Mouse (Mus musculus): Measurements from ENCODE around the gene Clcn5. TPM values are rescaled to one million over a fixed set of nuclear protein-coding genes. Genes with fewer than 3 reads are reported as not detected.

The Clcn5 gene
- polyA plus RNA-seq, 1 experiment = 3.4 TPM

- H3K4me1 ChIP-seq (ENCODE audit: control insufficient read depth, insufficient read depth, low read length) = no peaks in the 10 kb centered on the region; the same call in 1 of the 2 replicates
- WGBS = 74% methylated on average over 4 of the region's 5 CpGs
- TF ChIP-seq CTCF (IDR thresholded peaks at IDR 0.05; ENCODE audit: control insufficient read depth, insufficient read depth, low read length) (no peak), POLR2A (IDR thresholded peaks at IDR 0.05; ENCODE audit: borderline replicate concordance, control insufficient read depth, low read depth, low read length) (no peak)
Observed at GRCm38 (mm10) chrX:7306861-7307260, 12.3 kb downstream of the Clcn5 start.

GRCm38 (mm10) chrX:7292981-7293380 is 26.2 kb downstream of the Clcn5 start:
- Histone ChIP-seq H3K4me3 (replicated peaks; ENCODE audit: control insufficient read depth, low read depth, low read length) (no peak overlapping the region), H3K27ac (ENCODE audit: control insufficient read depth, insufficient read depth, low read depth, low read length, poor library complexity) (no peak overlapping the region), H3K4me1 (ENCODE audit: control insufficient read depth, insufficient read depth, low read length) (no peaks in the 10 kb centered on the region)
- TF ChIP-seq POLR2A (IDR thresholded peaks at IDR 0.05; ENCODE audit: borderline replicate concordance, control insufficient read depth, low read depth, low read length) = no peak
- no peak for TF ChIP-seq CTCF (IDR thresholded peaks at IDR 0.05; ENCODE audit: control insufficient read depth, insufficient read depth, low read length)
- WGBS = 55% methylated on average over 2 of the region's 2 CpGs

More at GRCm38 (mm10) chrX:7306861-7307260, 12.3 kb downstream of the Clcn5 start:
- Histone ChIP-seq H3K4me3 (replicated peaks; ENCODE audit: control insufficient read depth, low read depth, low read length) (no peak overlapping the region), H3K27ac (ENCODE audit: control insufficient read depth, insufficient read depth, low read depth, low read length, poor library complexity) (no peak overlapping the region)

- Histone ChIP-seq H3K27ac (ENCODE audit: control insufficient read depth, insufficient read depth, low read depth, low read length, poor library complexity) (no peak overlapping the region), H3K4me3 (replicated peaks; ENCODE audit: control insufficient read depth, low read depth, low read length) (no peak overlapping the region), H3K4me1 (ENCODE audit: control insufficient read depth, insufficient read depth, low read length) (no peaks in the 10 kb centered on the region)
- TF ChIP-seq CTCF (IDR thresholded peaks at IDR 0.05; ENCODE audit: control insufficient read depth, insufficient read depth, low read length) = no peak
- no peak for TF ChIP-seq POLR2A (IDR thresholded peaks at IDR 0.05; ENCODE audit: borderline replicate concordance, control insufficient read depth, low read depth, low read length)
- whole genome bisulfite sequencing = 77% methylated on average over 8 of the region's 8 CpGs
Observed at GRCm38 (mm10) chrX:7292151-7292768, 26.9 kb downstream of the Clcn5 start.

- TF ChIP-seq CTCF (IDR thresholded peaks at IDR 0.05; ENCODE audit: control insufficient read depth, insufficient read depth, low read length) (no peak), POLR2A (IDR thresholded peaks at IDR 0.05; ENCODE audit: borderline replicate concordance, control insufficient read depth, low read depth, low read length) (no peak)
- Histone ChIP-seq H3K4me1 (ENCODE audit: control insufficient read depth, insufficient read depth, low read length) (no peaks in the 10 kb centered on the region), H3K4me3 (replicated peaks; ENCODE audit: control insufficient read depth, low read depth, low read length) (no peak overlapping the region), H3K27ac (ENCODE audit: control insufficient read depth, insufficient read depth, low read depth, low read length, poor library complexity) (no peak overlapping the region)
- 62% methylated on average over 2 of the region's 2 CpGs for WGBS
Observed at GRCm38 (mm10) chrX:7288976-7289375, 30.2 kb downstream of the Clcn5 start.

- WGBS = 82% methylated on average over 2 of the region's 2 CpGs
- H3K4me3 ChIP-seq (replicated peaks; ENCODE audit: control insufficient read depth, low read depth, low read length) = no peak overlapping the region
- TF ChIP-seq POLR2A (IDR thresholded peaks at IDR 0.05; ENCODE audit: borderline replicate concordance, control insufficient read depth, low read depth, low read length) (no peak), CTCF (IDR thresholded peaks at IDR 0.05; ENCODE audit: control insufficient read depth, insufficient read depth, low read length) (no peak)
- no peak overlapping the region for H3K27ac ChIP-seq (ENCODE audit: control insufficient read depth, insufficient read depth, low read depth, low read length, poor library complexity)
- no peaks in the 10 kb centered on the region for H3K4me1 ChIP-seq (ENCODE audit: control insufficient read depth, insufficient read depth, low read length)
Observed at GRCm38 (mm10) chrX:7287051-7287734, 32.0 kb downstream of the Clcn5 start.

- TF ChIP-seq POLR2A (IDR thresholded peaks at IDR 0.05; ENCODE audit: borderline replicate concordance, control insufficient read depth, low read depth, low read length) = no peak
- TF ChIP-seq CTCF (IDR thresholded peaks at IDR 0.05; ENCODE audit: control insufficient read depth, insufficient read depth, low read length) = no peak
- WGBS = 76% methylated on average over 1 of the region's 1 CpGs
- H3K4me3 ChIP-seq (replicated peaks; ENCODE audit: control insufficient read depth, low read depth, low read length) = no peak overlapping the region
- no peaks in the 10 kb centered on the region for H3K4me1 ChIP-seq (ENCODE audit: control insufficient read depth, insufficient read depth, low read length)
- no peak overlapping the region for H3K27ac ChIP-seq (ENCODE audit: control insufficient read depth, insufficient read depth, low read depth, low read length, poor library complexity)
Observed at GRCm38 (mm10) chrX:7282636-7283035, 36.5 kb downstream of the Clcn5 start.

- H3K27ac ChIP-seq (ENCODE audit: control insufficient read depth, insufficient read depth, low read depth, low read length, poor library complexity) = no peak overlapping the region
Observed at GRCm38 (mm10) chrX:7279722-7280121, 39.4 kb downstream of the Clcn5 start.

GRCm38 (mm10) chrX:7276564-7276963 is 42.6 kb downstream of the Clcn5 start:
- no peak for TF ChIP-seq CTCF (IDR thresholded peaks at IDR 0.05; ENCODE audit: control insufficient read depth, insufficient read depth, low read length)
- TF ChIP-seq POLR2A (IDR thresholded peaks at IDR 0.05; ENCODE audit: borderline replicate concordance, control insufficient read depth, low read depth, low read length) = no peak
- Histone ChIP-seq H3K27ac (ENCODE audit: control insufficient read depth, insufficient read depth, low read depth, low read length, poor library complexity) (no peak overlapping the region), H3K4me1 (ENCODE audit: control insufficient read depth, insufficient read depth, low read length) (no peaks in the 10 kb centered on the region), H3K4me3 (replicated peaks; ENCODE audit: control insufficient read depth, low read depth, low read length) (no peak overlapping the region)
- WGBS = 73% methylated on average over 6 of the region's 6 CpGs

More at GRCm38 (mm10) chrX:7279722-7280121, 39.4 kb downstream of the Clcn5 start:
- Histone ChIP-seq H3K4me3 (replicated peaks; ENCODE audit: control insufficient read depth, low read depth, low read length) (no peak overlapping the region), H3K4me1 (ENCODE audit: control insufficient read depth, insufficient read depth, low read length) (no peaks in the 10 kb centered on the region)
- WGBS = 80% methylated on average over 5 of the region's 5 CpGs
- TF ChIP-seq CTCF (IDR thresholded peaks at IDR 0.05; ENCODE audit: control insufficient read depth, insufficient read depth, low read length) (no peak), POLR2A (IDR thresholded peaks at IDR 0.05; ENCODE audit: borderline replicate concordance, control insufficient read depth, low read depth, low read length) (no peak)
